Mouse (Mus musculus) left cerebral cortex, postnatal 25 days (tissue): Measurements from ENCODE around the gene Gm28635. TPM values are rescaled to one million over a fixed set of nuclear protein-coding genes. Genes with fewer than 3 reads are reported as not detected.

ENCODE experiments used
- DNase-seq, 2 experiments: peaks; one replicate each; pipeline ENCODE4 v3.0.0; 2022; ENCODE audit warnings: low spot score in 2 of 2, mixed read lengths in 1 of 2
- intact Hi-C: fragments of 180-260 bp; cut with DNase I; formaldehyde crosslinking; loops from one replicate; pipeline ENCODE4 v1.15.1; 2025
- total RNA-seq, 2 experiments: library from RNA; stranded (reverse); gene quantifications; 2 replicates each; pipeline ENCODE4 v1.2.3; 2021

Gm28635 gene
- total RNA-seq = 1 to 10 TPM; 7.7 to 10.0 TPM

- intact Hi-C loops = no loop called here
- DNase-seq = peak; percentile 93 to 99
Measured at GRCm38 (mm10) chr2:84677968-84678880, at the start of gene Gm28635, which contains the start of gene Med19. Gene Gm28635 (minus strand): TSS chr2:84678041. Gene Med19 (plus strand): TSS chr2:84678402.

GRCm38 (mm10) chr2:84727172-84727858, 49.5 kb upstream of the Gm28635 start, which contains the start of gene Clp1:
Gene Clp1 (minus strand): TSS chr2:84727350.
- intact Hi-C loops = loop anchor here (1.0 kb wide), 1 partner anchor 12 kb away; the partner anchor contains the start of gene Zdhhc5
- DNase-seq = peak; percentile 97 to 99

GRCm38 (mm10) chr2:84726716-84727115, 48.9 kb upstream of the Gm28635 start:
- intact Hi-C loops = loop anchor here (1.0 kb wide), 1 partner anchor 11 kb away; the partner anchor contains the start of gene Zdhhc5

GRCm38 (mm10) chr2:84725770-84726169, 47.9 kb upstream of the Gm28635 start:
- no peak for DNase-seq
- intact Hi-C loops = no loop called here

More at GRCm38 (mm10) chr2:84726716-84727115, 48.9 kb upstream of the Gm28635 start:
- DNase-seq = no peak

GRCm38 (mm10) chr2:84723856-84724255, 46.0 kb upstream of the Gm28635 start:
- DNase-seq = no peak
- intact Hi-C loops = no loop called here

GRCm38 (mm10) chr2:84721182-84721581, 43.3 kb upstream of the Gm28635 start:
- intact Hi-C loops = no loop called here
- DNase-seq = no peak

- intact Hi-C loops = no loop called here
- no peak for DNase-seq
Measured at GRCm38 (mm10) chr2:84720718-84721117, 42.9 kb upstream of the Gm28635 start.

GRCm38 (mm10) chr2:84717357-84717756, 39.5 kb upstream of the Gm28635 start:
- intact Hi-C loops = loop anchor here (5.0 kb wide), 3 partner anchors 80 to 330 kb away; partner anchors contain the start of genes Rtn4rl2, Tnks1bp1 and Ube2l6
- no peak for DNase-seq

- intact Hi-C loops = loop anchor here (5.0 kb wide), 3 partner anchors 81 to 331 kb away; partner anchors contain the start of genes Rtn4rl2, Tnks1bp1 and Ube2l6
- DNase-seq = no peak
Measured at GRCm38 (mm10) chr2:84716423-84717355, 38.8 kb upstream of the Gm28635 start.

- intact Hi-C loops = loop anchor here (1.0 to 5.0 kb wide), 4 partner anchors 12 to 332 kb away; partner anchors contain the start of genes Clp1, Rtn4rl2, Tnks1bp1 and Ube2l6
- peak; percentile 67 to 97 for DNase-seq
Measured at GRCm38 (mm10) chr2:84715562-84716361, 37.9 kb upstream of the Gm28635 start.

- DNase-seq = peak; percentile 99
- intact Hi-C loops = loop anchor here (1.0 to 5.0 kb wide), 4 partner anchors 12 to 332 kb away; partner anchors contain the start of genes Clp1, Rtn4rl2, Tnks1bp1 and Ube2l6
Measured at GRCm38 (mm10) chr2:84714811-84715561, 37.1 kb upstream of the Gm28635 start, which contains the start of gene Zdhhc5. Gene Zdhhc5 (minus strand): TSS chr2:84715180.

- intact Hi-C loops = no loop called here
- DNase-seq = no peak
Measured at GRCm38 (mm10) chr2:84714422-84714810, 36.6 kb upstream of the Gm28635 start.

GRCm38 (mm10) chr2:84711898-84712297, 34.1 kb upstream of the Gm28635 start:
- DNase-seq = no peak
- intact Hi-C loops = no loop called here

- DNase-seq = no peak
- intact Hi-C loops = no loop called here
Measured at GRCm38 (mm10) chr2:84707523-84707922, 29.7 kb upstream of the Gm28635 start.

- no peak for DNase-seq
- intact Hi-C loops = no loop called here
Measured at GRCm38 (mm10) chr2:84705295-84705694, 27.5 kb upstream of the Gm28635 start.

- no peak for DNase-seq
- intact Hi-C loops = no loop called here
Measured at GRCm38 (mm10) chr2:84704329-84704728, 26.5 kb upstream of the Gm28635 start.

GRCm38 (mm10) chr2:84703497-84703896, 25.7 kb upstream of the Gm28635 start:
- intact Hi-C loops = no loop called here
- DNase-seq = no peak
